Mouse (Mus musculus) heart, postnatal 10 days (tissue): ENCODE measurements at regions not wholly inside any gene's neighbourhood (a gene's known extent, or its start where the extent isn't known, plus 50 kb on each side); places are given as distances from the start of the nearest gene placed in this dataset.
A peak's percentile ranks its signal among the peaks of the same experiment; 100 is the strongest.

Source experiments
- DNase-seq, 2 experiments: peaks; one replicate each; pipeline ENCODE4 v3.0.0; 2021
- intact Hi-C: fragments of 180-260 bp; cut with DNase I; formaldehyde crosslinking; loops from one replicate; pipeline ENCODE4 v1.15.1; 2025

DNA sequence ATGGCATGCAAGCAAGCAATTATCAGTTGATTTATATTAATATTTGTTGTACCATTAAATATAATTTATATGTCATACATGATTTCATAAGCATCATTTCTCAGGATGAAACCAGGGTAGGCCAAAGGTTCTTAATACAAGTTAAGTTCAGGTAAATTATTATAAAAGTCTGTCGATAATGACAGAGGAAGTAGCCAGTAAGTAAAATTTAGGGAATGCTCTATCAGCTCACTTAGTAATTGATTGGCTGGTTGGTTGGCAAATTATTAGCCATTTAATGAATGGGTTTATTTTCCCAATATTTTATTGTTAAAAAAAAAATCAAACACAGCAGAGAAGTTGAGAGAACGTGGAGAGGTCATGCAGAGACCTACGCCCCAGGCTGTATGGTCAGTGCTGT is 105.8 kb upstream of the Cadm1 start:
- DNase-seq, result no peak
- intact Hi-C loops, result loop anchor here (5.0 kb wide), 1 partner anchor 108 kb away; the partner anchor contains the start of gene Cadm1

DNA sequence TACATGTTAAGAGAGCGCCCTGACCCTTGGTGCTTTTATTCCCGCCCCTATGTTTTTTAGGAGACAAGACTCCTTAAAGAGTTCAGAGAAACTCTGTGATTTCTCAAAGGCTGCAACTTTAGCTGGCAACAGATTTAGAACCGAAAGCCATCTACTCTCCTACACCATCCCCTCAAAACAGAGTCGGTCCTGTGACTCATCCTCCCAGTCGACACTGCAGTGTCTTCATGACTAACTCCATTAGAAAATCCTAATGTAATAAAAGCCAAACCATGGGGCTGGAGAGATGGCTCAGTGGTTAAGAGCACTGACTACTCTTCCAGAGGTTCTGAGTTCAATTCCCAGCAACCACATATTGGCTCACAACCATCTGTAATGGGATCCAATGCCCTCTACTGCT is 103.3 kb upstream of the Cadm1 start:
- intact Hi-C loops, result no loop called here

DNA sequence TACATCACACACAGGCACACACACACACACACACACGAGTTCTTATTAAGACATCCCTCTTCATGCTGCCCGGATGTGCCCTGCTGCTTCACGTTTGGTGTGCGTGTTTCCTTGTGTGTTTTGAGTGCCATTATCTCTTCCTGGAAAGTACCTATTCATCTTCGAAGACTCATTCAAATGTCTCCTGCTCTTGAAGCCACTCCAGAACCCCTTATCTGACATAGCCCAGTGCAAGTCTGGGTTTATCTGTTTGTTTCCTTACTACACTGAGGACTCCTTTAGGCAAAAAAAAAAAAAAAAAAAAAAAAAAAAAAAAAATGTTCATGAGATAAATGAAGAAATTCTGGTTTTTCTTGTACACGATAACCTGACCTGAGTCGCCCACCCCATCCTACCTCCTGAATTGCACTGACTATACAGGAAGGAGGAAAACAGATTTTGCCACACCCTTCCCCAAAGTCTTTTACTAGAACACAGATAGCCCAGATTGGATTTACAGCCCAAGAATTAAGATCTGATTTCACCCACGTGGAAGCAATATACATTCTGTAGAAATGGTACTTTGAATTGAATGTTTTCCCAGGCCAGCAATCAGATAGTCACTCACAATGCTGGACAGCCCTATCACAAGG is 101.1 kb upstream of the Cadm1 start:
- DNase-seq, result no peak
- intact Hi-C loops, result no loop called here

More for the DNA sequence above, 103.3 kb upstream of the Cadm1 start:
- no peak for DNase-seq

DNA sequence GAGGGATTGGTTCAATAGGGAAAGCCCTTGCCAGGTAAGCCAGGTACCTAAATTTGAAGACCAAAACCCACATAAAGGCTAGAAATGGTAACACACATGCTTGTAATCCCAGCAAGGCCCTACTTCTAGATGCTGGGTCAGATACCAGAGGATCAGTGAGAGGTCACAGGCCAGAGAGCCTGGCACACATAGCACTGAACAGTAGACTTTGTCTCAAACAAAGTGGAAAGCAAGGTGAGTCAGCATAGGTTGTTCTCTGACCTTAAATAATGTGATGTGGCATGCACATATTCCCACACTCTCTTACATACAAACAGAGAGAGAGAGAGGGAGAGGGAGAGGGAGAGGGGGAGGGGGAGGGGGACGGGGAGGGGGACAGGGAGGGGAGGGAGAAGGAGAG is 100.3 kb upstream of the Cadm1 start:
- no peak for DNase-seq

DNA sequence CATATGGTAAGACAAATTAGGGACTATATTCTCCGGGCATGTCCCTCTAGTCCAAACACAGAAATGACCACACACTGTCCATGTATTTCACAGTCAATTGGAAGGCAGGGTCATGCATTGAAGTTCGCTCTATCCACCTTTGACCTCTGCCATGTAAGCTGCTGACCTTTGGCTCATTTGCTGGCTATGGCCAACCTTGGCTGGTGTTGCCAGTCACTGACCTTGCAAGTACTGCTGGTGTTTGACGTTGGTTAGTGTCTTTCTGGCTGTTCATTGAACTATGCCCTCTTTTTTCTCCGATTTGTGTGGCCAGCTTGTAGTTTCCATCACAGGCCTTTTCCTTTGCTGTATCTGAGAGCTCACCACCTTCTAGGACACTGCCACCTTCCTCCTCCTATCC is 97.3 kb upstream of the Cadm1 start:
- intact Hi-C loops, result no loop called here
- no peak for DNase-seq

More for the DNA sequence above, 100.3 kb upstream of the Cadm1 start:
- intact Hi-C loops, result no loop called here

DNA sequence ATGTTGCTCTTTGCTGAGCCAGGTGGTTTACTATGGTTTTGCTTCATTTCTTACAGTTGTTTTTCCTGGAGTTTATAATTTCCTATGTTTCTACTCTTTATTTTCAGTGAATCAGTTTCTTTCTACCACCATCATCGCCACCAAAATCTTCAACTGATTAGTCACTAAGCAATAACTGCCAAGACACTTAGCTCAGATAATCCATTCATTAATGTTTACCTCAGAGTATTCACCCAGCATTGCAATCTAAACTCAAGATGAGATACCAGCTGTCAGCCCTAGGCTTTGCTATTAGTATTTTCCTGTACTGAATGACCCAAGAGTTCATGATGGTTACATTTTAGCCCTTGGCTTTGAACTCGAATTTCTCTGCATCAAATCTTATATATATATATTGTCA is 96.8 kb upstream of the Cadm1 start:
- DNase-seq, result no peak
- intact Hi-C loops, result no loop called here

DNA sequence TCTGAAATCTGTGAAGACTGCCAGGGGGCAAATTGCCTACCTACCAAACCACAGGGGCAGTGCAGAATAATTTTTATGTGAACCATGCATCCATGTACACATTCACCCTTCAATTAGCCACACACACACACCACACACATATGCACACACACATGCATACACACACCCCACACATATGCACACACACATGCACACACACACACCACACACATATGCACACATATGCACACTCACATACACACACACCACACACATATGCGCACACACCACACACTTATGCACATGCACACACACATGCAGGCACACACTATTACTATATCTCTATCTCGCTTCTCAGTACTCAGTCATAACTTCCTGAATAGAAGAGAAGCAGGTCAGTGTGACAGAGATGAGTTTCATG is 95.9 kb upstream of the Cadm1 start:
- intact Hi-C loops, result no loop called here
- DNase-seq, result no peak

DNA sequence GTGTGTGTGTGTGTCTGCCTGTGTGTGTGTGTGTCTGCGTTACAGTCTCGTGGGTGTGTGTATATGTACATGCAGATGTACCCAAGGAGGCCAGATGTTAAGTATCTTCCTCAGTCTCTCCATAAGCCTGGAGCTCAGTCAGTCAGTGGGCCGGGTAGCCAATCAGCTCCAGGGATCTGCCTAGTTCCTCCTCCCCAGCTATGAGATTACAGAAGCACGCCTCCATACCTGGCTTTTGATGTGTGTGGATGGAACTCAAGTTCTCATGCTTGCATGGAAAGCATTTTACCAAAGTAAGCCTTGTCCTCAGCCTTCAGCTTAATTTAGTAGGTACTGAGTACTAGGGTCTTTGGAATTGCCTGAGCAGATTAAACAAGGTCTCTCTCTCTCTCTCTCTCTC is 91.0 kb upstream of the Cadm1 start:
- DNase-seq, result no peak
- intact Hi-C loops, result no loop called here

DNA sequence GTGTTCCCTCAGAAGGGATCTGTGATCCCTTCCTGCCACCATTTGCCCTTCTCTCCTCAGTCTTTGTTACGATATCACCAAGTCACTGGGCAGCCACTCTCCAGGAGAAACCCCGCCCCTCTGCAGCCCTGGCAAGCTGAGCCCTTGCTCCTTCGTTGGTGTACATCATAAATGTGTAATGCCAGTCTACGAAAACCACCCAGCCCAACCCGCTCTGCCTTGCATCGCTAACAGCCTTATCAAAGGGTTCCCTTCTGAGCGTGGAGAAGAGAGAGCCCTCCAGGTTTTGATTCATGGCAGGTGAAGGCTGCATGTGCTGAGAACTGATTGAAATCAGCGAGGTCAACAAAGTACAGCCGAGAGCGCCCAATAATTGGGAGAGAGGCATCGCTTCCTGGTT is 90.5 kb upstream of the Cadm1 start:
- intact Hi-C loops, result no loop called here
- no peak for DNase-seq

DNA sequence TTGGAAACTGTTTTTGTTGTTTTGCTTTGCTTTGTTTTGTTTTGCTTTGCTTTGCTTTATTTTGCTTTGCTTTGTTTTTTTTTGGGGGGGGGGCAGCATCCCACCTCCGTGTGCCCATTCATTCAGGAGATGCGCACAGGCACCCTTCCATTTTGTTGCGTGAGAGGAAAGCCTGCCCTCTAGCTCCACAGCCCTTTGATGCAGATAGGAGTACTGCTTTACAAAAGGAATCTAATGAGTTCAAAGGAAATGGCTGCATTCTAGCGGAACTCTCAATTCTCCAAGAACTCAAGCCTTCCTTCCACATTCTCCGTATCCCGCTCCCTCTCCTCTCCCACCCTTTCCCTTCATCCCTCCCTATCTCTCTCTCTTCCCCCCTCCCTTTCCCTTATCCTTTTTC is 89.8 kb upstream of the Cadm1 start:
- DNase-seq, result no peak
- intact Hi-C loops, result no loop called here

DNA sequence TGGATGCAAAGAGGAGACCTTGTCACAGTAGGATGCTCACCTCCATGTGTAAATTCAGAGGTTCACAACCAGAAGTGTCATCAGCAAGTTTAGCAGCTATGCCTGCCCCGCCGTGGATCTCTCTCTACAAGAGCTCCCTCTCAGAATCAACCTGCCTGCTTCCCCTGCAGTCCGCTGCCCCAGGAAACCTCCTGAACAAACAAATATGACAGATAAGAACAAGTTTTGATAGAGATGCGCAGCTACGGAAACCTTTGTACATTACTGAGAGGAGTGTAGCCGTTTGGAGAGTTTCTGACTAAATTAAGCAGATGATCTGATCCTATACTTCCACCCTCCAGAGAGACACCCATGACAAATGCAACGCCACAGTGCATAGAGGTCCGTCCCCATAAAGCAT is 88.8 kb upstream of the Cadm1 start:
- intact Hi-C loops, result no loop called here

DNA sequence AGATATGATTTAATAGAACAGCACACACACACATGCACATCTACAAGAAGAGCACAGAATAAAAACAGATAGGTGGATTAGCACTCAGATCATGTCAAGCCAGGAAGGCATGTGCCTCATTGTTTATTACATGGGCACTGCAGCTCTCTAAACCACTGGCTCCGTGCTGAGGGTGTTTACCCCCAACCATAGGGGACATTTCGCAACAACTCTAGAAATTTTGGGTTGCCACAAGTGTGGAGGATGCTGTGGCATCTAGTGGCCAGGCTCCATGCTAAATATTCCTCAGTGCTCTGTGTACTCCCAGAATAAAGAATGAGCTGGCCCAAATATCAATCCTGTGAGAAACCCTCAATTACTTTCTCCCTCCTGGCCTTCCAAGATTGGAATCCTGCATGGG is 85.8 kb upstream of the Cadm1 start:
- intact Hi-C loops, result no loop called here
- DNase-seq, result no peak

More for the DNA sequence above, 88.8 kb upstream of the Cadm1 start:
- no peak for DNase-seq

DNA sequence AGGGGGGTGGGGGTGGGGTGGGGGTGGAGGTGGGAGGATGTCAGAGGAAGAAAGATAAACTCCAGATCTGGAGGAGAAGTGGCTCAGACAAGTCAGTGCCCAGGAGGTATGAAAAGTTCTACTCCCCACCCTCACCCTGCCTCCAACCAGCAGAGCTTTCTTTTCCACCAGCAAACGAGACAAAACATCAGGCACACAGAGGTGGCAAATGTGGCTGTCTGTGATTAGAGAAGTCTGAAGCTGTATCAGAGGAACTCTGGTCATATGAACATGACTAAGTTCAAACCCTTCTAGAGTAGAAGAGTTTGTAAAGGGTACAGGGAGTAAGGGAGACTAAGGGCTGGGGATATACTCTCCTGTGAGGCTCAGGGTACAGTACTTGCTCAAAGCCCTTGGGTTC is 85.2 kb upstream of the Cadm1 start:
- DNase-seq, result no peak
- intact Hi-C loops, result no loop called here

DNA sequence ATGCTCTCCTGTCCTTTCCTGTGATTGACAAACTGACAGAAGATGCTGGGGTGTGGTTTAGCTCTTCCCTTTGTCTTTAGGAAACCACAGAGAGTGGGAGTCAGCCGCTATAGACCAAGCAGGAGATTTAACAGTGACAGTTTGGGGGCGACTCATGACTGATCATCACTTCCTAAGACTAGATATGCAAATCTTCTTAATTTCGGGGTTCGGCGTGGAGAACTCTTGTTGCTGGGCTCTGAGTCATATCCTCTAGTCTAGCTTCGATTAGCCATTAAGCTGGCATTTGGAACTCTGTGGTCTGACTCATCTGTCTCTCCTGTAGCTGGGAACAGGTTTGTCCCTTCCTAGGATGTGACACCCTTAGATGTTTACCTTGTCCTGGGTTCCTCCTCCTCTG is 84.6 kb upstream of the Cadm1 start:
- no peak for DNase-seq
- intact Hi-C loops, result no loop called here

DNA sequence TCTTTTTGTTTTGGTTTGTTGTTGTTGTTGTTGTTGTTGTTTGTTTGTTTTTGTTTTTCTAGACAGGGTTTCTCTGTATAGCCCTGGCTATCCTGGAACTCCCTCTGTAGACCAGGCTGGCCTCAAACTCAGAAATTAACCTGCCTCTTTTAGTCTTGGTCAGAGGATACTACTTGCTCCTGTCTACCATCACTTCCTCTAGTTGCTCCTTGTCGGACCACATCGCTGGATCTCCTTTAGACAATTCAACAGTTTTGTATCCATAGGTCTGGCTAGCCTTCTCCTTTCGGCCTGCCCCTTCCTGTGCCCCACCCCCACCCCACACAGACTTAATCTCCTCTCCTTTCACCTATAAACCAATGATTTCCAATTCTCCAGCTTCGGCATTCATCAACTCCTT is 77.2 kb upstream of the Cadm1 start:
- intact Hi-C loops, result no loop called here
- DNase-seq, result no peak

DNA sequence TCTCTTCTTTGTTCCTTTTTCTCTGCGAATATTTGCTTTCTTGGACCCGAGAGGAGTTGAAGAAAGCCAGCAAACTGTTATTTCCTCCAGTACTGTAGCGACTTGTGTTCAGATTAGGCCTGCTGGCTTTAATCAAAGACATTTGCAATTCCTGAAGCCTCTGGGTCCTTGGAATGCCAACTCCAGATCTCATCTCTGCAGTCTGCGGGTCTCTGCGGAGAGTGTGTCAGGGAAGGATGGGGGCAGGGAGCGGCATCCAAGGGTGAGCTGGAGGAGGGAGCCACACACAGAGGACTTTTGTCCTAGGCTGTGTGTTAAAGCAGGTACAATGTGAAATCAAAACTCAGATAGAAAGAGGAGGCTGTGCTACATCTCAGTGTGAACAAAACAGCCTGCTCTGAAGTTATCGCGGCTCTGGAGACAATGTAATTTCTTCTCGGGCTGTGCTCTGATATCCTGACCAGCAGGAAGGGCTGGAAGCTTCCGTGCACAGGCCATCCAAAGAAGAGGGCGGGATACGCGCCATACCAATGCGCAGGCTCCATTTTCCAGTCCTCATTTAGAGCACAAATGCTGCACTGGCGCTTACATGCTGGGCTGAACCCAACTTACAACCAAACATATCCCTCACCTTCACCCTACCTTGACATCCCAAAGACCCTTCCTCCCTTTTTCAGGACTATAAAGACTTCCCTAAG is 71.1 kb upstream of the Cadm1 start:
- intact Hi-C loops, result loop anchor here (2.0 kb wide), 1 partner anchor 36 kb away; no protein-coding TSS in a partner anchor
- DNase-seq, result peak; percentile 14 to 20

DNA sequence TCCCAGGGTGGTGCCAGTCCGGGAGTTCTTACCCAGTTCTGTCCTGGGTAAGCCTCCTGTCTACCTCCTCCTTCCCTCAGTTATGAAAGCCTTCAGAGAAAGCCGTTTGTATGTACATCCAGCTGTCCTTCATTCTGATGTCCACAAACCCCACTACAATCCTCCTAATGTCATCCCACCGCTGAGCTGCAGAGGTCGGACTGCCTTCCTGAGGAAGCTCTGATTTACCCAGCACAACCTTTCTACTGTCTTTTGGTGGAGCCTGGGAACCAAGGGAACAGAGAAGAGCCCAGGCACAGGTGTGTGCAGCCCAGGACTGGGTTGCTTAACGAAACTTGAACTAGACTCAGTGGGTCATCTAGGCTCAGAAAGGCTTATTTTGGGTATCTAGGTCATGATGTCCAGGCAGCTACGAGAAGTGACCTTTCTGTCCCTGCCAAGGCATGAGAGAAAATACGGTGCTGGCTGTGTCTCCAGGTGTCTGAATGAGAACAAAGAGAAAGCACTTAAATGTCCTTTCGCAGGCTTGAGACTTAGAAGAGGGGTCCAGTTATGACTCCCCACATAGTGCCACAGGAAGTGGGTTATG is 70.4 kb upstream of the Cadm1 start:
- no peak for DNase-seq
- intact Hi-C loops, result loop anchor here (2.0 kb wide), 1 partner anchor 37 kb away; no protein-coding TSS in a partner anchor

DNA sequence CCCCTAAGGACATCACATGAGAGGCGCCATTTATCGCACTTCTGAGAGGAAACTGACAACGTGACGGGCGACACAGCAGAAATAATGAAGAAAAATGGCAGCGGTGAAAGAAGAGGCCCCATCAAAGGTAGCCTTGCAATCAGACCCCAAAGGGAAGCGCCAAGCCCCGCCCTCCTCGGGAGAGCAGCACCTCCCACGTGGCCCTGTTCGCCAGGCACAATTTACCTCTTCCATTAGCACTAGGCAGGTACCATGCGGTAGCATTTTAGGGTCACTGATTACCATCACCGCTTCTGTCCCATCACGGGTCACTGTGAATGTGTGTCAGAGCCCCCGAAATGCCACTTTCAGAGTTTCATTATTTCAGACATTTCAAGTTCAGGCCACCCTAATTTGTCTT is 69.7 kb upstream of the Cadm1 start:
- intact Hi-C loops, result no loop called here
- no peak for DNase-seq

DNA sequence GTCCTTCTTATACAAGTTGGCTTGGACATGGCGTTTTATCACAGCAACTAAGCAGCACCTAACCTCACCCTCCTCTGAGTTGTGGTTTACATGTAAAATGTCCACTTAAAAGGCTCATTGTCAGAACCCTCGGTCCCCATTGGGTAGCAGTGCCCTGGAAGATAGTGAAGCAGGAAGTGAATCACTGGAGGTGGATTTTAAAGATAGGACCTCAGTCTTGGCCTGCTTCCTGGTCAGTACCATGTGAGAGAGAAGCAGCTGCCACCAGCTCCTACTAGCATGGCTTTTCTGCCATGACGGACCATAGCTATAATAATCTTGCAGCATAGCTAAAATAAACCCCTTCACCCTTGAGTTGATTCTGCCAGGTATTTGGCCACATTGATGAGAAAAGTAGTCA is 68.1 kb upstream of the Cadm1 start:
- no peak for DNase-seq
- intact Hi-C loops, result no loop called here

DNA sequence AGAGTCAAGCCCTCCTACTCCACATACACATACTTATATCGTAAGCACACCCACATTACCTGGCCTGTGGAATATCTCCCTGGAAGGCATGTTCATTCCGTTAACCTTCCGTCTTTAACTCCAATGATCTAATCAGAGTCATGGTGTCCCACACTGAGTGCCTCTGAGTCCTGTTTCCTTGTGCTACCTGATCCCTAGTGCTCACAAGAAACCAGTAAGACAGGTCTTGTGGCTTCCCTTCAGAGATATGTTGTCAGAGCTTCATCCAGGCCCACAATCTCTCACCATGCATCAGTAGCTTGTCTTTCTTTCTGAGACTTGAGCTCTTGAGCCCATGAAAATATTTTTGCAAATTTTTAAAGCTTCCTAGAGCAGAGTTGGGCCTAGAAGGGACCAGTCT is 63.2 kb upstream of the Cadm1 start:
- intact Hi-C loops, result no loop called here
- DNase-seq, result no peak

DNA sequence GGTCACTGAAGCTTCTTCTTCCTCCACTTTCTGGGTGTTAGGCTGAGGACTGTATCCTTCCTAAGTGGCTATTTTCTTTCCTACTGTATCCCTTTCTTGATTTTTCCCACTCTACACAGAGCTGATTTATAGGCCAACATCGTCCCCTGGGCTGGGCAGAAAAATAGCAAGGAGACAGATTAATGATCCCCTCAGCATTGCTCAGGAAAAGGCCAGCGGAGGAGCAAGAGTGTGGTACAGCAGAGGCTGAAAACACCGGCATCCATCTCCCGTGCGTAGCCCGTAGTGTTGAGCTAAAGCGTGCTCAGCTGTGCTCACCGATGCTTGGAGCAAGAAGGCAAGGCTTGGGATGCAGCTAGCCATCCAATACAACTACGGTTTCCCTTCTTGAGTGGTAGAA is 62.2 kb upstream of the Cadm1 start:
- intact Hi-C loops, result no loop called here
- DNase-seq, result no peak

DNA sequence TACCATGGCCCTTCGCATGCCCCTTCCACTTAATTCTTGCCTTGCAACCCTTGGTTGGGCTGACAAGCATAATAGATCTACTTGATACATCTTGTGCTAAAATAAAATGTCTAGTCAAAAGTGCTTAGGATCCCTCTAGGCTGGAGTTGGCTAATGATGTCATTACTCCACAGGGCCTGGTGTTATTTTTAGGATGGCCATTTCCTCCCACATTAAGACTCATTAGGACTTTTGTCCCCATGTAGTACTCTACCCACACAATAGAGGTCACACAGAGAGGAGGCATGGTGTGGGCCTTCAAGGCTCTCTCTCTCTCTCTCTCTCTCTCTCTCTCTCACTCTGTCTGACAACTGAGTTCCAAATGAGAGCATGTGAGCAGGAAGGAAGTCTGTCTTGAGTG is 60.4 kb upstream of the Cadm1 start:
- intact Hi-C loops, result no loop called here
- DNase-seq, result no peak
